Mouse (Mus musculus) heart, adult 2 months (tissue): Measurements from ENCODE around the gene Ehmt1.

Experiments used
- CTCF ChIP-seq: fragments of 200-600 bp; IDR thresholded peaks from 2 replicates; pipeline ENCODE4 v1.8.1; 2022; ENCODE audit warnings: antibody characterized with exemption, mild to moderate bottlenecking, moderate library complexity
- POLR2A ChIP-seq: fragments of 200-500 bp; IDR thresholded peaks from 2 replicates; pipeline ENCODE4 v1.6.1; 2011; ENCODE audit warnings: mild to moderate bottlenecking, low read depth, low read length, control low read depth; ENCODE audit not compliant: insufficient read depth

- no peak for TF ChIP-seq CTCF
- no peak for TF ChIP-seq POLR2A
Observed at GRCm38 (mm10) chr2:24846557-24846956, 72.9 kb downstream of the Ehmt1 start.
